Mouse (Mus musculus) kidney, postnatal 36 days (tissue): ENCODE measurements at regions not wholly inside any gene's neighbourhood (a gene's known extent, or its start where the extent isn't known, plus 50 kb on each side); places are given as distances from the start of the nearest gene placed in this dataset.
A peak's percentile ranks its signal among the peaks of the same experiment; 100 is the strongest.

Experiments
- DNase-seq, 2 experiments: peaks; one replicate each; pipeline ENCODE4 v3.0.0; 2021 to 2022; ENCODE audit warnings: mixed read lengths in 2 of 2

DNA sequence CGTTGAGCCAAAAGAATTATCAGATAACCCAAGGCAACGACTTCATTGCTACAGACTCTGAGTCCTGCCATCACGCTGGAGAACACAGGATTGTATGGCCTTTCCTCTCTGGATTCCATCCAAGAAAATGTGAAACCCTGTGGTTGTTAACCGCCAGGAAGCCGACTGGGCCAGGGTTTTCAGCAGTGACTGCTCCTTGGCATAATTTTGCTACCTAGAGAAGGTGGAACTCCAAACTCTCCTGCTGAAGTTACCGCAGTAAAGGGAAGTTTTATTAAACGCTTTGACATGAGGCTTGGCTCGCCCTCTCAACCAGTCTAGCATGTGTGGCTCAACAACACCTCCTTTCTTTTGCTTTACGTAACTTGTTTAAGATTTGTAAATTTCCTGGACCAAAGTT is 116.9 kb downstream of the Wif1 start:
- no peak for DNase-seq

DNA sequence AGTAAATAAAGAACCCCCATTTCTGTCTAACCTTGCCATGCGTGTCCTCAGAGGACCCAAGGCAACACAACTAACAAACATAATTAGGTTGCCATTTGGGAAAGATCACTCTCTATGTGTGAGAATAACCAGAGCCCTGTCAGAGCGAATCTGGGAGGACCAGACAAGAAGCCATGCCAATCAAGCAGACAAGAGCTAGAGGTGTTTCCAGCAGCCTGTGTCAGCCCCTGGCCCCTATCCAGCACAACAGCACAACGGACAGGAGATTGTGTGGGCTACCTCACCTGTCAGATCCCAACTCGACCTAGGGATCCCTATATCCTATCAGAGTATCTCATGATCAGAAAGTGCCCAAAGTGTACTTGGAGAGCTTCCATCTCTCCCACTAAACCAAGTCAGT is 119.9 kb downstream of the Wif1 start:
- DNase-seq, result no peak

DNA sequence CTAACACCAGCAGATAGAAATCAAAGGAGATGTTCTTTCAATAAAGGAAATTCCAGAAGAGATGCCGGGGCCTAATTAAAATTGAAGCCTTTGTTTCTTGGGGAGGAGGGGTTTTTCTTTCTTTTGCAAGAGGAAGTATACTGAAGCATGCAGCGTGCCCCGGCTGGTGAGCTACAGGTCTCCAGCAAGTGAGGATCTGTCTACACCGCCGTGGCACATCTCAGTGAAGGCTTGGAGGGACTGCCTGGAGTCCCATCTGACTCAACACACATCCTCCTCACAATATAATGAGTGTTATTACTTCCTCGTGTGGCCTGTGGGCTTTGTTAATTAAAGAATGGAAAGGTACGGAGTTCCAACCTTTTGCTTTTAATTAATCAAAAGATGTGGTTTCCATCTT is 126.7 kb downstream of the Wif1 start:
- DNase-seq, result no peak

DNA sequence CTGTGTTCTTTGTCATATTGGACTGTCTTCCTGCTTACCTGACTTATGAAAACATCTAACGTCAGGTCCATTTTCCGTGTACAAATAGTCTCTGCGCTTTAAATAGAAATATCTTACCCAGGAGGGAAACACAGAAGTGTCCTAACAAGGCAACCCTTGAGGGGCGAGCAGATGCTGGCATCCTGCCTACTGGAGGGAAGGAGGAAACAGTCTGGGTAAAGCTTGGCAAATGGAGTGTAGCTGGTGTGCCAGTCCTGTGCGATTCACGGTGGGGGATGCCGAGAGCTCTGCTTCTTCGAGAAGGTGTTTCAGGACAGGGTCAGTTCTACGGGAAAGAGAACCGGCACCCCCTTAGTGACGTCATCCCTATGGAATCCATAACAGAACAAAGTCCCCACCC is 127.4 kb downstream of the Wif1 start:
- DNase-seq, result no peak

DNA sequence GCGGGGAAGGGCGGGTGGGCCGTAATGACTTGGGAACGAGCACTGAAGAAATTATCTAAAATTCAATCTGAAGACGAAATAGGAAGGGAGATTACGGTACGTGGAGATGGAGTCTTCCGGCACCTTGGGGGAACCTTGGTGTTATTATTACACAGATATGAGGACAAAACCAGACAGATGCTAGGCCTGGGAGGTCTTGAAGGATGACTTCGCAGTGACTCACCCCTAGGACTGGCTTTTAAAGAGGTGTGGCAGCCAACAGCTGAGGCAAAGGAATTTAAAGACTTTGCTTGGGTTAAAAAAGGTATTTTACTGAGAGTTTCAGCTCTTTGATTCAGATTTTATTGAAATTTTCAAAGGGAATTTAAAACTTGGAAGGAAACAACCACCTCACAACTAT is 140.3 kb downstream of the Wif1 start:
- no peak for DNase-seq

DNA sequence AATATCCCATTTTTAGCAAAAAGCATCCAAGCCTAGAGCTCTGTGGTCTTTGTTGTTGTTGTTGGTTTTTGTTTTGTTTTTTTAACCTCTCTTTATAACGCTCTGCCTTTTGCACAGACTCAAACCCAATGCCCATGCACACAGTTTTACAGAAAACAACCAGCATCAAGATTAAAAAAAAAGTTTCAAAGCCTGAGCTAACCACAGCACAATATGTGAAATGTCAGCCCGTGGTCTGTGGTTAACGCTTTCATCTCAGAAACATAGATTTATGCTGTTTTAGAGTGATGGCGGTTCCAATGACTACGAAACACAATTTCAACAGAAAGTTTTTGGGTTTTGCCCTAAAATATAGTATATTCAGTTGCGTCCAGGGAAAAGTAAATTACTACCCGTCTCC is 155.4 kb downstream of the Wif1 start:
- DNase-seq, result no peak

DNA sequence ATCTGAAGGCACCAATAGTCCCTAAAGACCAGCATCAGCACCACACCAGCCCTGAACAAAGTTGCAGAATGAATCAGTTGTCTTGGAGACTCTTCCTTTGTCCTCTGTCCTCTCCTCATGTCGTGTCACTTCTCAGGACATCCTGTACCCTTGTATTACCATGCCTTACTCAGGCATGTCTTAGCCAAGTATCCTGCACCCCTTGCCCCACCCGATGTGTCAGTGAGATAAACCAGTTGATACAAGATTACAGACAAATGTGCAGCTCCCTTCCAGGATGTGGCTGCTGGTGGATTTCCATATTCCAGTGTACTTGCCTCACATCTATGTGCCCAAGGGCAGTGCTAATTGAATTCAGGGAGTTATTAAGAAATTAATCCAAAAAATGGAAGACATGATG is 151.8 kb downstream of the Tbc1d30 start:
- no peak for DNase-seq

DNA sequence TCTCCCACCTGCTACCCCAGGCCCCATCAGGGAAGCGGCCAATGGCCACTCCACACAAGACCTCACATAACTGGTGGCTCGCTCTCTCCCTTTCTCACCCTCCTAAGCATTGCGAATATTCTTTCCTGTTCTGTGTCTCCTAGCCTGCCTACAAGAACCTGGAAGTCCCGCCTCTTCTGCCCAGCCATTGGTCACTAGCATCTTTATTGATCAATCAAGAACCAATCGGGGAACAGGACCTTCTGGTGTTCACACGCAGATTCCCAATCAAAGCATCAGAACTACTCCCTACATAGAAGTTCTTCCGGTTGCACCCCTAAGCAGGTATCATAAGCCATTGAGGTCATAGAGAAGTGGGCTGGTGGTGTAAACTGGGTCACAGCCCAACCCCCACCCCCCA is 148.5 kb downstream of the Tbc1d30 start:
- no peak for DNase-seq

DNA sequence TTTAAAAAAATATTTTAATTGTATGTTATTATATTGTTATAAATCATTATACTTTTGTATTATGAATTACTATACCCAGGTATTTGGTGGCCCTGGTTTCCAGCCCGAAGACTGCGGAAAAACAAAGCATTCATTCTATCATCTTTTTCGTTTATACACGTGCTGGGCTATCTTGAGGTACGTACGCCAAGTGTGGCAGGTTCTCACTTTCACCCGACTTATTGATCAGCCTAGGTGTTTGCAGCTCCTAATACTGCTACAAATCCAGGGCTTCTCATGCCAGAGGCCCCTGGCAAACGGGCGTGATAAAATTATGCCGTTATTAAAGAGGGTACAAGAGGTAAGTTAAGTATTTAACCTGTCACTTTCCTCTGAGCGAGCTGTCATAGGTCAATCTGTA is 145.5 kb downstream of the Tbc1d30 start:
- no peak for DNase-seq

DNA sequence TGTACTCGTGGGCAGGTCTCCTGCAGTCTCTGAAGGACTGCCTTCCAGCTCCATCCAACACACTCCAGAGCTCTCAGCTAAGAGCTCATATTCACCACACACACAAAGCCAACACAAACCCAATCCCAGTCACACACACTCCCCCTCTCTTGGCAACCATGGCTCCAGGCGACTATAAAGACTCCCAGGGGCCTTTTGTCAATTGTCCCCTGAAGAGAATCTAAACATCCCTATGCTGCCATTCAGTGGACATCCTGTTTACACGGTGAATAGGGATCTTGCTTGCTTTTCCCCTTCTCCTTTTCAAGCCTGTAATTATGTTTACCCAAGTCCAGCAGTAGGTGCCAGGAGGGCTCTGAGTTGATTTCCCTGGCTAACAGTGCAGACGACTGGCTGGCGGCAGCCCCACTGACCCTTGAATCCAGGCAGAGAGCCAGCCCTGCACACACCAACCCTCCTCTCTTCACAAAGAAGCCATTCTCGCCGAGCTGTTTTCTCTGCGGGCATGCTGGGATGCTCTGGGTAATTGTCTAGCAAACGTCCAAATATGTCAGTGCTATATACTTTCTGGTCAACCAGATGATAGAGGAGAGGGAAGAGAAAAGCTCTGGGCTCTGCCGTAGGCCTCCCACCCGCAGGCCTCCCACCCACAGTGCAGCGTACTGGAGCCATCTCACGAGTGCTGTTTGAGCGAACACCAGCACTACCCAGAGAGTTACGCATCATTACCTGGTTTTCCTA is 144.9 kb downstream of the Tbc1d30 start:
- peak; percentile 83 to 89 for DNase-seq

DNA sequence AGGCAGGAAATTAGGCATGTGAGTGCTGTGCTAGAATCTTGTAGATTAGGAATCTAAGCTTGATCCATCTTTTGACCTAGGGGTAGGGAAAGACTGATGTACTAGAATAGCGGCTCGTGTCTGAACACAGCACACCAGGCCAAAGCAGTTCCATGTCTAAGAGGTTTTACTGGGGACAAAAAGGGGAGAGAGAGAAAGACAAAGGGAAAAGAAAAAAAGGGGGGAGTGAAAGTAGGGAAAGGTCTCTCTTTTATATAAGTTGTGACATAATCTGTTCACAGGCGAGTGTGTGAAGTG is 144.4 kb downstream of the Tbc1d30 start:
- no peak for DNase-seq
